Mouse (Mus musculus): ENCODE measurements around the gene Pgap1. TPM values are rescaled to one million over a fixed set of nuclear protein-coding genes. Genes with fewer than 3 reads are reported as not detected.

Pgap1 gene
- total RNA-seq, 2 experiments from 2014 or later = 17.6 to 21.4 TPM

DNA sequence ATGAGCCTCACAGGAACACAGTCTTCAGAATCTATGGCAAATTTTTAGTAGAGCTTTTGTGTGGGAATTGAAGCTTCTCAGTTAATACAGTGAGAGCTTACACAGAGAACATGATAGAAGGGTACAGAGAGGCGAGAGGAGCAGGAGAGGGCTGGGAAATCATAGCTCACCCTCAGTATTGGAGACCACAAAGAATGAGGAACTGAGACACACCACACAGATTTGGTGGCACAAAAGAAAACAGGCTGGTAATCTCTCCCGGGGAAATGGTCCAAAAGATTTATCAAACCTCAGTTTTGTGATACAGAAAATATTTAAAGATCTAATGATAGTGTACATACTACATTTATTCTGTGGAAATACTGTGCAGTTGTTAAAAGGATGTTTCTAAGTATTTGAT is 11.6 kb upstream of the Pgap1 start:
- no peak for TF ChIP-seq CTCF (conservative IDR thresholded peaks at IDR 0.05)

DNA sequence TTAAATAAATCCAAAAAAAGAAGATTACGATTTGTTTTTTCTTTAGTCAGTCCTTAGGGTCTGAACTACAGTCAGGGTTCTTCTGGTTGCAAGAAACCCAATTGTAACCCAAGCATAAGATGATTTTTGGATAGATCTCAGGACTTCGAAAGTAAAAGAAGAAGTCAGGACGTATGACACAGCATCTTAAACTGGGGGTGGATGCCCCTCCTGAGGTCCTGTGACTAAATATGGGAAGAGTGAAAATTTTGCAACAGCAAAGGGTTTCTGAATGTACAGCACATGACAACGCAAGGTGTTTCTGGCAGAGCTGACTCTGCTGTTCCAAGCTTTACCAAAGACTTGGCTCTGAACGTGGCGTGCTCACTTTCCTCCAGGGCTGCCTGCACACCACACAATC is 6.4 kb upstream of the Pgap1 start:
- no peak for TF ChIP-seq CTCF (conservative IDR thresholded peaks at IDR 0.05)
- Histone ChIP-seq H3K27ac (no peak overlapping the region), H3K4me3 (no peak overlapping the region)
- DNase-seq (ENCODE audit: low spot score in 2 of 2) = no peak

More for the DNA sequence above, 11.6 kb upstream of the Pgap1 start:
- no peak for DNase-seq (ENCODE audit: low spot score in 2 of 2)
- Histone ChIP-seq H3K27ac (no peak overlapping the region), H3K4me3 (no peak overlapping the region)

DNA sequence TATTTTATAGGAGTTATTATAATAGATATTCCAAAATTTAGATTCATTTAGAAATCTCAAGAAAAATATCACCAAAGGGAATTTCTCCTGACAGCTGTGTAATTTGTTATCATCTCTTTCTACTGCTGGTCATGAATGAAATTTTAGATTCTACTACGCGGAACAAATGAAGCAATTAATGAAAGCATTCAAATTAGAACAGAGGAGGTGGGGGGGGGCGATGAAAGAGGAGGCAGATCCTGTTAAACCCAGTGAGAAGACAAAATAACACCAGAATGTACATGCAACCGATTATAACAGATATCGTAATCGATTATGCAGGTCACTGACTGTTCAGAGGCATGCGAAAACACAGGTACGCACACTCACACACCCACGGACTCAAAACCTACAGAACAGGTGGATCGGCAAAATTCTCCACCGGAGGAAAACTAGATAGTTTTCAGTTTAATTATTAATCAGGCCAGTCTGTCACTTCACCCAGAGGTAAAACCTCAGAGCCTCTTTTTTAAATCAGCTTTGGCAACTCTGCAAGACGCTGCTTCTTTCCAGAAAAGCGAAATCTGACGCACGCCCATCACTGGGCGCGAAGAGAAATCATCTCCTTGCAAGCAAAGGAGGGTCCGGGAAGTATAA is 780 bp downstream of the Pgap1 start:
- Histone ChIP-seq H3K27ac (peak overlapping the region; percentile 83), H3K4me3 (peak overlapping the region; percentile 91)
- peak in 1 of 2 experiments; percentile 10 for DNase-seq (ENCODE audit: low spot score in 2 of 2)
- no peak for TF ChIP-seq CTCF (conservative IDR thresholded peaks at IDR 0.05)

DNA sequence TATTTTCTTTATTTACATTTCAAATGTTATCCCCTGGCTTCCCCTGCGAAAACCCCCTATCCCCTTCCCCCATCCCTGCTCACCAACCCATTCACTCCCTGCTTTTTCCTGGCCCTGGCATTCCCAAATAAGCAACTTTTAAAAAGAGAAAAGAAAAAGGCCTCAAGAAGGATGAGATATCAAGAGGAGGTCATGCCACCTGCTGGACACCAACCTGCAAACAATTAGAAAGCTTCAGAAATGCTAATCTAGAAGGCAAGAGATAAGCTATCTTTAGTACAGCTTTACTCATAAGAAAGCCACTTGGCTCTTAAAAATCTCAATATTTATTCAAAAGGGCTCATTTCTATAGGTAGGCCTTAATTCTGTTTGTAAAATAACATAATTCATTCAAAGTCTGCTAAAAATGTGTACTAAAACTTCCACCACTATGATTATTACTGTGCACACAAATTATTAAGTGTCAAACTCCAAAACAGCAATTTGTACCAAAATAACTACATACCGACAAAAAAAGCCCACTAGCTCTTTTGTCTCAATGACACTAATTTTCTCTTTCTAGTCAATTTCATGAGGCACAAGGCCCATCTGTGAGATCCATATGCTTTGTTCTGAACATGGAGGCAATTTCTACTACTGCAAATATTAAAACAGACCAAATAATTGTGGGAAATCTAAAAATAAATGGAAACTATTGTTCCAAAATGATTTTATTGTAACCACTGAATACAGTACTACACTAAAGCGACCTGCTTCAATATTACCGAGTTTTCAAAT is 1.9 kb downstream of the Pgap1 start:
- DNase-seq (ENCODE audit: low spot score in 2 of 2) = peak in 1 of 2 experiments; percentile 25
- peak overlapping the region; percentile 91 for H3K4me3 ChIP-seq
- peak; percentile 19; the same call in 1 of the 2 replicates for TF ChIP-seq CTCF (conservative IDR thresholded peaks at IDR 0.05)
- no peak overlapping the region for H3K27ac ChIP-seq

DNA sequence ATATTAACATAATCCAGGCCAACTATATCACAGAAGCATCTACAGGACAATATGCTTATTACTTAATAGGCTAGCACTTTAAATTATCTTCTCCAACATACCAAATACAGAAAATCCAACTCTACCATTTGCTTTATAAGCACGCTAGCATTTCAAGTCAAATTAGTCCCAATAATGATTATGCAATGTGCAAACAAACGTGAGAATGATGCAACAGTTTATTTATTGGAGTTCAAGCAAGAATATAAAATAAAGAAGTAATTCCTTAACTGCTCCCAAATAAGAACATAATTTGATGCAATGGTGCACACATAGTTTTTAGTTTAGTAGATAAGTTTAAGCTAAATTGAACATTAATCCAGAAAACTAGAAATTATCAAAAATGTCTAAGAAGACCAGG is 4.9 kb downstream of the Pgap1 start:
- Histone ChIP-seq H3K27ac (no peak overlapping the region), H3K4me3 (no peak overlapping the region)
- no peak for DNase-seq (ENCODE audit: low spot score in 2 of 2)
- TF ChIP-seq CTCF (conservative IDR thresholded peaks at IDR 0.05) = no peak

GRCm38 (mm10) chr1:54545200-54545599 is 12.3 kb downstream of the Pgap1 start:
- H3K27ac ChIP-seq = no peak overlapping the region
- DNase-seq (ENCODE audit: low spot score in 2 of 2) = no peak
- no peak overlapping the region for H3K4me3 ChIP-seq
- no peak for TF ChIP-seq CTCF (conservative IDR thresholded peaks at IDR 0.05)

- no peak for TF ChIP-seq CTCF (conservative IDR thresholded peaks at IDR 0.05)
- Histone ChIP-seq H3K27ac (no peak overlapping the region), H3K4me3 (no peak overlapping the region)
- no peak for DNase-seq (ENCODE audit: low spot score in 2 of 2)
Observed at GRCm38 (mm10) chr1:54542920-54543319, 14.6 kb downstream of the Pgap1 start.

- Histone ChIP-seq H3K4me3 (no peak overlapping the region), H3K27ac (no peak overlapping the region)
- DNase-seq (ENCODE audit: low spot score in 2 of 2) = no peak
- no peak for TF ChIP-seq CTCF (conservative IDR thresholded peaks at IDR 0.05)
Observed at GRCm38 (mm10) chr1:54531170-54531569, 26.3 kb downstream of the Pgap1 start.

- no peak for TF ChIP-seq CTCF (conservative IDR thresholded peaks at IDR 0.05)
- H3K27ac ChIP-seq = no peak overlapping the region
- no peak for DNase-seq (ENCODE audit: low spot score in 2 of 2)
- no peak overlapping the region for H3K4me3 ChIP-seq
Observed at GRCm38 (mm10) chr1:54523717-54524116, 33.8 kb downstream of the Pgap1 start.

GRCm38 (mm10) chr1:54520062-54520577 is 37.4 kb downstream of the Pgap1 start:
- no peak for TF ChIP-seq CTCF (conservative IDR thresholded peaks at IDR 0.05)
- DNase-seq (ENCODE audit: low spot score in 2 of 2) = no peak

DNA sequence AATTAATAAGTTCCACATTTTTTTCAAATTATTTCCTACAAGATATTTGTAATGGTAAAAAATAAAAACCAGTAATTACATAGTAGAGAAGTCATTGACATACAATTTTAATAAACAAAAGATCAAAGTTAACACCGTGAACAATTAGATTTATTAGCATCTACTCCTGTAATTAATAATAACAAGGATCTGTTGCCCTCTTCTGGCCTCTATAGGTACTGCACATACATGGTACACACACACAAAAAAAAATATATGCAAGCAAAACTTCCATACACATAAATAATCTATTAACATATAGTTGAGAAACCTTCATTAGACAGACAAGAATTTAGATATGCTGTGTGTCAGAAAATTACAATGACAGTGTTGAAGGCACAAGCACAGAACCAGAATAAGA is 43.6 kb downstream of the Pgap1 start:
- Histone ChIP-seq H3K4me3 (no peak overlapping the region), H3K27ac (no peak overlapping the region)
- peak; percentile 76 for TF ChIP-seq CTCF (conservative IDR thresholded peaks at IDR 0.05)
- no peak for DNase-seq (ENCODE audit: low spot score in 2 of 2)

More at GRCm38 (mm10) chr1:54520062-54520577, 37.4 kb downstream of the Pgap1 start:
- Histone ChIP-seq H3K4me3 (no peak overlapping the region), H3K27ac (no peak overlapping the region)

DNA sequence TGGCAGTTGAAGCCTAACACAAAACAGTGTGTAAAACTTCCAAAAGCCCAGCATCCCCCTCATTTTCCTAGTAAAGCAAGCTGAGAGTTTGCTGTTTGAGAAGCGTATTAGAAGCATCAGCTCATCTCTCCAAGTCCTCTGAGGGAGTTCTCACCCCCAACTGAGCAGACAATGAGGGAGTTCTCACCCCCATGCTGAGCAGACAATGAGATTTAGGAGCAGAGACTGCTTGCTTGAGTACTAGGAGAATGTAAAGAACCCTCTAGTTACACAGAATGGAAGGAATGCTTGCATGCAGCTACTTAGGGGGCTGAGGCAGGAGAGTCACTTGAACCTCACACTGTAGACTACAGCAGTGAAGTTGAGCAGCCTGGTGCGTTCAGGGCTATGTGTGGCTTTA is 59.0 kb downstream of the Pgap1 start:
- no peak for TF ChIP-seq CTCF (conservative IDR thresholded peaks at IDR 0.05)
- Histone ChIP-seq H3K27ac (no peak overlapping the region), H3K4me3 (no peak overlapping the region)
- no peak for DNase-seq (ENCODE audit: low spot score in 2 of 2)

DNA sequence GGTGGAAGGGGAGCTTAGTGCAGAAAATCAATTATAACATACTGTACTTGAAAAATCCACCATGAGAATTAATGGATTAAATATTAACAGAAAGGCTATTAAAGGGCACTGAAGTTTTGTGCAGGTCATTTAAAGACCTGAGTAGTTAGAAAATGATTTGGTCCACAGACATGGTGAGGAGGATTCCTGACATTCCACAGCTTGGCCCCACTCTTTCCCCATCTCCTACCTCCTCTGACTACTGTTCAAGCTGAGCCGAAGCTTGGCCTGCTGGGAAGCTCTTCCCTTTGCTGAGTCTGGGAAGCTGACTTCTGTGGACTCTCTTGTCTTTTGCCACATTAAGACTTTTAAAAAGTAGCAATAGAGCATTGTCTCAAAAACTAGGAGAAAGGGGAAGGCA is 61.2 kb downstream of the Pgap1 start:
- no peak overlapping the region for H3K4me3 ChIP-seq
- H3K27ac ChIP-seq = no peak overlapping the region
- TF ChIP-seq CTCF (conservative IDR thresholded peaks at IDR 0.05) = no peak
- DNase-seq (ENCODE audit: low spot score in 2 of 2) = no peak

Data from layer of hippocampus, adult 2 months (tissue).